Mouse (Mus musculus) hindbrain, embryonic 10.5 days (tissue): ENCODE measurements at regions not wholly inside any gene's neighbourhood (a gene's known extent, or its start where the extent isn't known, plus 50 kb on each side); places are given as distances from the start of the nearest gene placed in this dataset.

ENCODE experiments used
- DNase-seq: peaks from one replicate; pipeline ENCODE4 v3.0.0-alpha.2; 2017; ENCODE audit warnings: low spot score
- H3K27ac ChIP-seq: fragments of 300-500 bp; sonication (generic); 2 replicates; pipeline ENCODE4 v1.5.1; 2016; ENCODE audit warnings: mild to moderate bottlenecking, moderate library complexity
- H3K27me3 ChIP-seq: fragments of 300-500 bp; sonication (generic); 2 replicates; pipeline ENCODE4 v1.6.1; 2016; ENCODE audit warnings: mild to moderate bottlenecking; ENCODE audit not compliant: poor library complexity, insufficient read depth, severe bottlenecking
- H3K36me3 ChIP-seq: fragments of 300-500 bp; sonication (generic); 2 replicates; pipeline ENCODE4 v1.6.1; 2016; ENCODE audit warnings: mild to moderate bottlenecking, moderate library complexity
- H3K4me1 ChIP-seq: fragments of 300-500 bp; sonication (generic); replicated peaks from 2 replicates; pipeline ENCODE4 v1.6.1; 2016; ENCODE audit warnings: mild to moderate bottlenecking
- H3K4me3 ChIP-seq: fragments of 300-500 bp; sonication (generic); 2 replicates; pipeline ENCODE4 v1.5.1; 2016; ENCODE audit warnings: mild to moderate bottlenecking, moderate library complexity
- H3K9me3 ChIP-seq: fragments of 300-500 bp; sonication (generic); 2 replicates; pipeline ENCODE4 v1.6.1; 2016; ENCODE audit warnings: mild to moderate bottlenecking, moderate library complexity
- WGBS: fragments of 180-500 bp; shearing (Covaris S2); methylation state at CpG from one replicate; pipeline ENCODE4 v1.1.7; 2016; 5-methylcytosine and 5-hydroxymethylcytosine counted together

DNA sequence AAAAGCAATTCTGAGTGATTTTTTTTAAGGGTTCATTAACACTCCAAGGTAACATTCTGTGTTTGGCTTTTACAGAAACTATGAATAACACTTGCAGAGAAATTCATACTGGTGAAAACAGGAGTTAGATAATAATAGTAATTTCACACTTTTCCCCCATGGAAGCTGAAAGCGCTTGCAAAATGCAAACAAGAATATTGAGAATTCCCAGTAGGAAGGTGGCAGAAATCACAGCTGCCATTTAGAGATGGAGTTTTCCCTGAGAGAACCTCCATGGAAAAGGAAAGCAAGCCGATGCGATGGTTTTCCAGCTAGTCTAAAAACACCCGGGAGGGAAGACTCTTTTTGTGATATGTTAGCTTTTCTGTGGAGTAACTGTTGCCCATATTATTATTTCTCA, 174.1 kb upstream of the App start:
- no peak overlapping the region for H3K4me3 ChIP-seq
- no peaks in the 10 kb centered on the region for H3K36me3 ChIP-seq
- no peak overlapping the region for H3K27ac ChIP-seq
- no peaks in the 10 kb centered on the region for H3K27me3 ChIP-seq
- H3K9me3 ChIP-seq = no peaks in the 10 kb centered on the region
- no peak for DNase-seq
- WGBS = 94% methylated on average over 4 of the region's 4 CpGs
- H3K4me1 ChIP-seq = no peaks in the 10 kb centered on the region

DNA sequence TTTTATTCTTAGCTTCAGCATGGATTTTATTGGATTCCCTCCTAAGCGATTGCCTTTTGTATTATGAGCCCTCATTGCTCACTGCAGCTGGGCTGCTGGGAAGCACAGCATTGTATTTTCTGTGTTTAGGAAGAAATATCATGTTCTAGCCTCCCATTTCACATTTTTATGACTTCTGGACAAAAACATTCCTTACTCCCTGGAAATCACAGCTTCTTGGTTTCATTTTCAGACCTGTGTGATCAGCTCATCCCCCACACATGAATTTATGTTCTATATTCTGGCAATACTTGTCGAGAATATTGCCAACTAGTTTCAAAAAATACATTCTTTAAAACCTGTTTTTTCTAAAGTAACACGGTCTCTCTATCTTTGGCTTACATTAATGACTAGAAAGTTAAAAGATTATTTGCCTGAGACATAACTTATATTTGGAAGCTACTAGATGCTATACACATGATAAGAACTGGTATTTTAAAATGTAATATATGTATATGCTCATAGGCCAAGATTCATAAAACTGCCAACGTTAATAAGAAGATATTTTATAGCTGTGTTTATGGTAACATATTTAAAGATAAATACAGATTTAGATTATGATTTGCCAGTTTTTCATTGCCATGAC, 163.0 kb upstream of the App start:
- DNase-seq = no peak
- Histone ChIP-seq H3K27ac (no peak overlapping the region), H3K27me3 (no peaks in the 10 kb centered on the region), H3K4me1 (no peaks in the 10 kb centered on the region), H3K4me3 (no peak overlapping the region), H3K9me3 (no peaks in the 10 kb centered on the region), H3K36me3 (no peaks in the 10 kb centered on the region)
- 86% methylated on average over 4 of the region's 4 CpGs for WGBS

DNA sequence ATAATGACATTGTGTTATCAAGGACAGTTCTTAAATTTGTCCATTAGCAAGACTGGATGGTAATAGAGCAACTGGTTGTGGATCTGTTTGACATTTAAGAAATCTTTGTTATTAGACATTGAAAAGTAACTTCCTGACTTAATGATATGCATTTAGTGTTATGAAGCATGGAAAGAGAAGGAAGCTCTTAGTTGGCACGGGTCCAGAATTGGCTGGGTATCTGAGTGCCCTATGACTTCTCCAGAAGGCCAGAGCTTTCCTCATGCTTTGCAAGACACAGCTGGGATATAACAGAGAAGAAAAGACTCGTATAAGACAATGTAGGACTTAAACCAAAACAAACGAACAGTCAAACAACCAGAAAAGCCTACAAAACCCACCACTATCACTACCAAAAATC, 160.0 kb upstream of the App start:
- DNase-seq = no peak
- WGBS = 81% methylated on average over 3 of the region's 3 CpGs
- Histone ChIP-seq H3K27me3 (no peaks in the 10 kb centered on the region), H3K4me3 (no peak overlapping the region), H3K27ac (no peak overlapping the region), H3K4me1 (no peaks in the 10 kb centered on the region), H3K36me3 (no peaks in the 10 kb centered on the region), H3K9me3 (no peaks in the 10 kb centered on the region)

DNA sequence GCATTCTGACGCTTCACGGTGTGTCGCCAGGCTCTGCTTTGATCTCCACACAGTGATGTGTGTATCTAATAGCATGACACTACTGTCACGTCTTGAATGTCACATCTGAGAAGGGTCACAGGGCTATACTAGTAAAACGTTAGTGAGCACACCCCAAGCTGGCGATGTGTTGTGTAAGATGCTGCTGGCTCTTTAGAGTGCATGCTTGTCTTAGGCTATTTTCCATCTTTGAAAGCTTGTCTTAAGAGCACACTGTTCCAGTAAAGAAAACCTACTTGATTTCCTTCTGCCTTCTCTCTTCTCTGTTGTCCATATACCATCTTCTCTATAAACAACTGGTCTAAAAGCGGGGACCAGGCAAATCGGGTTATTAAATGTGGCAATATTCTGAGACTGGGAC, 138.5 kb upstream of the App start:
- Histone ChIP-seq H3K36me3 (no peaks in the 10 kb centered on the region), H3K4me3 (no peak overlapping the region), H3K4me1 (peaks cover 19% of the 10 kb centered on the region), H3K27ac (no peak overlapping the region), H3K27me3 (peaks cover 8% of the 10 kb centered on the region; the same call in 1 of the 2 replicates), H3K9me3 (no peaks in the 10 kb centered on the region)
- DNase-seq = no peak
- 79% methylated on average over 8 of the region's 8 CpGs for WGBS

DNA sequence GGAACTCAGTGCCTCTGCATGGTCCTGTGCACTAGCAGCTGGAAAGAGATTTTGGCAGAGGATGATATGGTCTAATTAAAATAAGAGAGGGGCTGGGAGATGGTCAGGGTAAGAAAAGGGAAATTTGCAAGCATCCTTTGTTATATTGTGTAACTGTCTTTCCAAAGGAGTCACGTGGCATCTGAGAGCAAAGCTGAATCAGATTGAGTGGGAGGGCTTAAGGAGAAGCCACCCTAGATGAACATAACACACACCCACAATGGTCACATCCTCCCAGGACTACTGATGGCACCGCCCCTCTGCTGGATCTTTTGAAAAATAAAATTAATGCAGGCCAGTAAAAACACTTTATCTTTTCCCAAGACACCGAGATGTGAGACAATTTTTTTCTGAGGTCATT, 135.9 kb upstream of the App start:
- H3K27me3 ChIP-seq = peaks cover 8% of the 10 kb centered on the region; the same call in 1 of the 2 replicates
- 54% methylated on average over 3 of the region's 3 CpGs for WGBS
- no peaks in the 10 kb centered on the region for H3K36me3 ChIP-seq
- no peak overlapping the region for H3K4me3 ChIP-seq
- H3K27ac ChIP-seq = peak overlapping the region; percentile 82
- peaks cover 19% of the 10 kb centered on the region for H3K4me1 ChIP-seq
- no peaks in the 10 kb centered on the region for H3K9me3 ChIP-seq
- no peak for DNase-seq

GRCm38 (mm10) chr16:85308429-85308828, 134.9 kb upstream of the App start:
- no peaks in the 10 kb centered on the region for H3K36me3 ChIP-seq
- H3K27ac ChIP-seq = peak overlapping the region; percentile 82
- peaks cover 8% of the 10 kb centered on the region; the same call in 1 of the 2 replicates for H3K27me3 ChIP-seq
- no peak overlapping the region for H3K4me3 ChIP-seq
- 68% methylated on average over 2 of the region's 2 CpGs for WGBS
- no peak for DNase-seq
- peaks cover 19% of the 10 kb centered on the region for H3K4me1 ChIP-seq
- H3K9me3 ChIP-seq = no peaks in the 10 kb centered on the region

DNA sequence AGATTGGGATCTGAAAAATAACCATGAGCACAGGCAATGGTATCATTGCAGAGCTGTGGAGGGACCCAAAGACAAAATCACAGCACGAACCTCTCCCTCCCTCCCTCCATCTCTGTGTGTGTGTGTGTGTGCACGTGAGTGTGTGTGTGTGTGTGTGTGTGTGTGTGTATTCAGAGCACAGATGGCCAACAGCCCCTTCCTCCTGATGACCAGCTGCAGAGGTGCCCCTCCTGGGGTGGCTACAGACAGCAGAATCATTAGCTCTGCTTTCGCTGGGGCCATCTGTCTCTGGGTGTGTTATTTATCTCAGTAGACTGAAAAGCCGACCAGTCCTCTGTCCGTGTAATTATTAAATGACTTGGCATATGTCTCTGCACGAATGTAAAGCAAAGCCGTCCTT, 134.4 kb upstream of the App start:
- H3K4me1 ChIP-seq = peaks cover 19% of the 10 kb centered on the region
- peaks cover 8% of the 10 kb centered on the region; the same call in 1 of the 2 replicates for H3K27me3 ChIP-seq
- no peak overlapping the region for H3K4me3 ChIP-seq
- 47% methylated on average over 7 of the region's 7 CpGs for WGBS
- no peaks in the 10 kb centered on the region for H3K9me3 ChIP-seq
- peak; percentile 57 for DNase-seq
- no peaks in the 10 kb centered on the region for H3K36me3 ChIP-seq
- H3K27ac ChIP-seq = peak overlapping the region; percentile 82

DNA sequence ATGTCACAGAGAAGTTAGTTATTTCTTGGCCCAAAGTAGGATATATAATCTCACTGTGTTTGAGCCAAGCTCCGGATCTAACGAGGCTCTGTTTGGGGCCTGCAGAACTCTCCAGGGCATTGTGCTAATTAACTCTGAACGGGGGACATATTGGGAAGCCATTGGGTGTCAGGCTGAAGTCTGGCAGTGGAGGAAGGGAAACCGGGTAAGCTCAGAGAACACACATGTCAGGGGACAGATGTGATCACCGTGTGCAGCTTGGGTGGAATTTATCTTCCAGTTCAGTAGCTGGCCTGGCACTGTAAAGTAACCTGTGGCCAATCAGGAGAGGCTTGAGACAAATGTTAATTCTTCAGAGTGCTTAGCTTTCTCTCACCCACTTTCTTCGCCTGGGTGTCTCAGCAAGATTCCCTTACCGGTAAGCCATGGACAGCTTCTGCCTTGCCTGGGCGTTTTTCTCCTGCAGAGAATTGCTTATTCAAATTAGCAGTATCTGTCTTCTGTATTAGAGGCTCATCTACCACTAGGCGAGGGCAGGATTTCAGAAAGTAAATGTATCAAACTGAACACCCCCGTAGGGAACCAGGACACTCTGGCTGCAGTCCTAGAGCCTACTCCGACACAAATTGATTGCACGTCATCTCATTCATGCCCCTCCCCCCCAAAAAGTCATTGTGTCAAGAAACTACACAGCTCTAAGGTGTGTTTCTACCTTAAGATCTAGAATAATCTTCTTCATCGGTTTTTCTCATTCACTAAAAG, 126.7 kb upstream of the App start:
- Histone ChIP-seq H3K27ac (no peak overlapping the region), H3K4me3 (no peak overlapping the region), H3K27me3 (no peaks in the 10 kb centered on the region), H3K36me3 (no peaks in the 10 kb centered on the region), H3K9me3 (no peaks in the 10 kb centered on the region), H3K4me1 (no peaks in the 10 kb centered on the region)
- no peak for DNase-seq
- 74% methylated on average over 13 of the region's 13 CpGs for WGBS

- no peaks in the 10 kb centered on the region for H3K27me3 ChIP-seq
- WGBS = 65% methylated on average over 2 of the region's 2 CpGs
These were observed 125.0 kb upstream of the App start for GRCm38 (mm10) chr16:85298559-85298958.

DNA sequence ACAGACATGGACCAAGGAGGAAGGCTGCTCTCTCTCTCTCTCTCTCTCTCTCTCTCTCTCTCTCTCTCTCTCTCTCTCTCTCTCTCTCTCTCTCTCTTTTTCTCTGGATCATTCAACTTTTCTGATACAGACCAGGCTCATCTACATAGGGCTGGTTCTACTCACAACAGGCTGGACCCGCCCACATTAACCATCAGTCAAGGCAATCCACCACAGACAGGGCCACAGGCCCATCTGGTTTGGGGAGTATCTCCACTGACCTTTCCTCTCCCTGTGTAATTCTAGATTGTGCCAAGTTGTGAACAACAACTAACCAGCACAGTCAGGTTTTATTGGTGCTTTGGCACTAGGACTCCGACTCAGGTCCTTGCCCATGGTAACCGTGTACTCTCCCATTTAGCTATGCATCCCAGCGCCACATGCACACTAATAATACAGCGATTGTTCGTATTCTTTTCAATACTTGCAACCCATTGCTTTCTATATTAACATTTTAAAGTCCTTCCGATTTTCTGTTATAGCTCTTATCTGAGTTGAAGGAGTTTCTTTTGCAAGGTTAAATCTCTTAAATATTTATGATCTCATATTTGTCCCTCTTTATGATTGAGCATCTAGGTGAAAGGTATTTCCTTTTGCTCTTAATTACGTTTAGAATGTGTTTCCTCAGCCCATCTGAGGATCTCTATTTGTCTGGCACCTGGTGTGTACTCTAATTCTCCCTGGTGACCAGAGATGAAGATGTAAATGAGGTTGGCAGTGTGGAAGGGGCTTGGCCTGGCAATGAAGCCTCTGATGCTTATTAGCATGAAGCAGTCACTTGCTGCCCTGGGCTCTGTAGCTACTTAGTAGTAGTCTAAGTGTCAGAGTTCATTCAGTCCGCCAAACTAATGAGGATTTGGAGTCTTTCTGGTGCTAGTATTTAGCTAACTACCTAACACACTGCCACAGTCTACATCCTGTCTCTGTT, 117.7 kb upstream of the App start:
- no peaks in the 10 kb centered on the region for H3K4me1 ChIP-seq
- WGBS = 86% methylated on average over 9 of the region's 9 CpGs
- H3K27ac ChIP-seq = no peak overlapping the region
- no peak for DNase-seq
- H3K27me3 ChIP-seq = no peaks in the 10 kb centered on the region
- H3K4me3 ChIP-seq = no peak overlapping the region
- no peaks in the 10 kb centered on the region for H3K36me3 ChIP-seq
- H3K9me3 ChIP-seq = no peaks in the 10 kb centered on the region

More at GRCm38 (mm10) chr16:85298559-85298958, 125.0 kb upstream of the App start:
- H3K4me3 ChIP-seq = no peak overlapping the region
- no peaks in the 10 kb centered on the region for H3K4me1 ChIP-seq
- no peaks in the 10 kb centered on the region for H3K36me3 ChIP-seq
- no peak overlapping the region for H3K27ac ChIP-seq
- DNase-seq = no peak
- H3K9me3 ChIP-seq = no peaks in the 10 kb centered on the region

DNA sequence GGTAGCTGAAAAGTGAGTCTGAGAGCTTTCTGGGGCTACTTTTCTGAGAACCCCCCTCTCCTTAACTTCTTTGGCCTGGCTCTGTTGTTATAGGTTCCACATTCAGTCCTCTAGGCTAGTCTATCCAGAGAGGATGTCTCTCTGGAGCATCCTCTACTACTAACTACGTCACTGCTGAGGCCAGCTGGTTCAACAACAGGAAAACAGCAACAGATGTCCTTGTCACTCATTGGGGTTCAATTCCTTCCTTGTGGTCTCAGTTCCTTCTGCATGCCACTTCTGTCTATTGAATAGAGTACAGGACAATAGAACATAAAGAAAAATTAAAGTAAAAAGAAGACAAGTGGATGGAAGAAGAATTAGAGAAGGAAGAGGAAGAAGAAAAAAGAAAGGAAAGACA, 104.3 kb upstream of the App start:
- no peaks in the 10 kb centered on the region for H3K9me3 ChIP-seq
- no peaks in the 10 kb centered on the region for H3K4me1 ChIP-seq
- no peaks in the 10 kb centered on the region for H3K36me3 ChIP-seq
- H3K27ac ChIP-seq = no peak overlapping the region
- WGBS = 50% methylated on average over 1 of the region's 1 CpGs
- H3K27me3 ChIP-seq = no peaks in the 10 kb centered on the region
- H3K4me3 ChIP-seq = no peak overlapping the region
- no peak for DNase-seq

- Histone ChIP-seq H3K4me3 (no peak overlapping the region), H3K27ac (no peak overlapping the region), H3K27me3 (no peaks in the 10 kb centered on the region), H3K4me1 (peaks cover 8% of the 10 kb centered on the region), H3K9me3 (no peaks in the 10 kb centered on the region), H3K36me3 (no peaks in the 10 kb centered on the region)
- WGBS = 81% methylated on average over 8 of the region's 8 CpGs
- DNase-seq = no peak
These were observed 96.1 kb upstream of the App start for GRCm38 (mm10) chr16:85269681-85270080.

- H3K4me1 ChIP-seq = no peaks in the 10 kb centered on the region
- no peaks in the 10 kb centered on the region for H3K36me3 ChIP-seq
- H3K4me3 ChIP-seq = no peak overlapping the region
- WGBS = 70% methylated on average over 4 of the region's 4 CpGs
- H3K27me3 ChIP-seq = no peaks in the 10 kb centered on the region
- no peak overlapping the region for H3K27ac ChIP-seq
- H3K9me3 ChIP-seq = no peaks in the 10 kb centered on the region
- no peak for DNase-seq
These were observed 86.3 kb upstream of the App start for GRCm38 (mm10) chr16:85259838-85260237.
